Mouse (Mus musculus) hindbrain, embryonic 11.5 days (tissue): ENCODE results near the gene Smpd2. TPM values are rescaled to one million over a fixed set of nuclear protein-coding genes. Genes with fewer than 3 reads are reported as not detected.
"Not testable (repeated sequence)": the region's sequence is repeated elsewhere in the genome, so short reads cannot be mapped to it uniquely, and the experiment has no call there.

Source experiments
- ATAC-seq: fragments of 200-750 bp; cut with Nextera tagmentation; 2 replicates; pipeline ENCODE4 v1.8.0; 2017; ENCODE audit warnings: mild to moderate bottlenecking, moderate TSS enrichment, moderate library complexity; ENCODE audit not compliant: low FRiP score
- DNase-seq: peaks from one replicate; pipeline ENCODE4 v3.0.0-alpha.2; 2015; ENCODE audit warnings: low spot score
- H3K27ac ChIP-seq: fragments of 300-500 bp; sonication (generic); 2 replicates; pipeline ENCODE4 v1.5.1; 2014; ENCODE audit warnings: mild to moderate bottlenecking, low read depth, low read length
- H3K27me3 ChIP-seq: fragments of 300-500 bp; sonication (generic); 2 replicates; pipeline ENCODE4 v1.6.1; 2014; ENCODE audit warnings: mild to moderate bottlenecking, low read length, moderate library complexity, mixed read lengths; ENCODE audit not compliant: control insufficient read depth, insufficient read depth
- H3K36me3 ChIP-seq: fragments of 300-500 bp; sonication (generic); 2 replicates; pipeline ENCODE4 v1.6.1; 2014; ENCODE audit warnings: mild to moderate bottlenecking, low read length, moderate library complexity, mixed read lengths; ENCODE audit not compliant: control insufficient read depth, insufficient read depth
- H3K4me1 ChIP-seq: fragments of 300-500 bp; sonication (generic); replicated peaks from 2 replicates; pipeline ENCODE4 v1.6.1; 2014; ENCODE audit warnings: low read length, mixed read lengths; ENCODE audit not compliant: control insufficient read depth, insufficient read depth
- H3K4me2 ChIP-seq: fragments of 300-500 bp; sonication (generic); replicated peaks from 2 replicates; pipeline ENCODE4 v1.6.1; 2014; ENCODE audit warnings: mild to moderate bottlenecking, low read depth, low read length
- H3K4me3 ChIP-seq: fragments of 300-500 bp; sonication (generic); 2 replicates; pipeline ENCODE4 v1.5.1; 2014; ENCODE audit warnings: low read depth, low read length
- H3K9ac ChIP-seq: fragments of 300-500 bp; sonication (generic); 2 replicates; pipeline ENCODE4 v1.6.1; 2014; ENCODE audit warnings: low read depth, low read length
- H3K9me3 ChIP-seq: fragments of 300-500 bp; sonication (generic); 2 replicates; pipeline ENCODE4 v1.6.1; 2016; ENCODE audit warnings: low read length; ENCODE audit not compliant: control insufficient read depth
- WGBS: fragments of 180-500 bp; shearing (Covaris S2); extraction: QIAGEN DNeasy Blood & Tissue Kit; methylation state at CpG from one replicate; pipeline ENCODE4 v1.1.7; 2014; 5-methylcytosine and 5-hydroxymethylcytosine counted together
- polyA plus RNA-seq: library from polyadenylated mRNA; unstranded; fragments of >200 nt; fragmentation: Nextera tagmentation; extraction: Ambion mirVana; gene quantifications from 2 replicates; pipeline ENCODE4 v1.2.1, GENCODE M21; 2014

Smpd2 gene
- polyA plus RNA-seq, 1 experiment from 2014 or later = 47.6 TPM

DNA sequence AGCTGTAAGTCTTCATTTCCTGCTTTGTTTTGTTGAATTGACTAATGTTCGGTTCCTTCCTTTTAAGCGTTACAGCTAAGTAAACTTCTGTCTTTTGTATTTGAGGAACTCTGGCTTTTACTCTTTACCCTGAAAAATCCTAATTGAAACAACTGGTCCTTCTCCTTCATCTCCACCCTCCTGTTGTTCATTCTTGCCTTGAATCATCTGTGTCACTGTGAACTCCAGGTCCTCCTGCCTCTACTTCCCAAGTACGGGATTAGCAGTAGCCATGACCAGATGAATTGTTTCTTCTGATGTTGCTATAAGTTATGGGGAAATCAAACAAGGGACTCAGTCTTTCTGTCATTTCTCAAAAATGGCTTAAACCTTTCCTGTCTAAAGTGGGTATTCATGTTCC is 33.2 kb upstream of the Smpd2 start:
- Histone ChIP-seq H3K9me3 (no peaks in the 10 kb centered on the region), H3K27me3 (no peaks in the 10 kb centered on the region), H3K4me2 (no peak overlapping the region), H3K9ac (no peak overlapping the region), H3K27ac (no peak overlapping the region), H3K4me3 (no peak overlapping the region), H3K36me3 (no peaks in the 10 kb centered on the region), H3K4me1 (no peaks in the 10 kb centered on the region; the same call in 1 of the 2 replicates)
- 92% methylated on average over 3 of the region's 3 CpGs for WGBS
- no peak for DNase-seq
- ATAC-seq = no peak

DNA sequence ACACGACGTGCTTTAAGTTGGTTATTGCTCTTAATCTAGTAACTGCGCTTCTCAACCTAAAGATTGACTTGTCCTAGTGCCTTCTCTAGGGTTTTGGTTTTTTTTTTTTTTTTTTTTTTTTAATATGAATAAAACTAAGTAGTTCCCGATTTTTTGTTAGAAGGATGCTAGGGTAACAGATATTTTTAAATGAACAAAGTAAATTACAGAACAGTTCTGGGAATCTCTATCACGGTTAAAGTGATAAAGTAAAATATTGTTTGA is 30.2 kb upstream of the Smpd2 start:
- no peak for DNase-seq
- Histone ChIP-seq H3K9me3 (no peaks in the 10 kb centered on the region), H3K4me1 (no peaks in the 10 kb centered on the region; the same call in 1 of the 2 replicates), H3K9ac (peak overlapping the region; percentile 73), H3K4me2 (peak overlapping the region; percentile 68), H3K27ac (no peak overlapping the region), H3K27me3 (no peaks in the 10 kb centered on the region), H3K36me3 (no peaks in the 10 kb centered on the region), H3K4me3 (peak overlapping the region; percentile 93)
- 7% methylated on average over 5 of the region's 5 CpGs for WGBS
- no peak for ATAC-seq

DNA sequence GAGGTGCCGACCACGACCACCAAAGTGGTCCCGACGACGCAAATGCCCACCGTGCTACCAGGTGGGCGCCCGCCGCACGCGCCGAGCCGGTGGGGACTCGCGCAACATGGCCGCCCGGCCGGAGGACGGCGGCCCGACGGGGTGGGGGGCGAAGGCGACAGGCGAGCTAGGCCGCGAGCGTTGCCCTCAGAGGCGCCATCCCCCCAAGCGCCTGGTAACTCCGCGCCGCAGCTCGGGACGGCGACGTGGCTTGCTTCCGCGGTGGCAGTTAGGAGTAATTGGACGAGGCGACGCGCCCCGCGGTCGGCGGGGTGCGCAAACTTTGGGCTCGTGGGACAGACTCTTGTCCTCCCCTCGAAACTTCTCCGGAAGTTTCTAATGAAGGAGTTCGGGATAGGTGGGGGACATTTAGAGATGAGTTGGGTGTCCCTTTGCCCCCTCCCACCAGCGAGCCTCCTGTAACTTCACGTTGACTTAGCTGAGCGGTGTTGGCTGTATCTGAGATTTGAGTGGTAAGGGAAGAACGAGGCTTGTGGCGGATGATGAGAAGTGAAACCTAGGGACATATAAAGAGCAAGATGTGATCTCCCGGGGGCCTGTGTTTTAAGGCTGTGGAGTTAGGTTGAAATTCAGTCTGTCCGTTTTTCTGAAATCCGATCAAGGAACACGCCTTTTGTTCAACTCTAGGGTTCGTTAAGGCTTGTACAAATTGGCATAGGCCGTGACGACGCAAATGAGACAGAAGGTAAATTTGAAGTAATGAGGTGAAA is 29.7 kb upstream of the Smpd2 start:
- ATAC-seq = peak; percentile 8; the same call in 1 of the 2 replicates
- no peaks in the 10 kb centered on the region; the same call in 1 of the 2 replicates for H3K4me1 ChIP-seq
- H3K9me3 ChIP-seq = no peaks in the 10 kb centered on the region
- no peaks in the 10 kb centered on the region for H3K27me3 ChIP-seq
- DNase-seq = no peak
- WGBS = under 1% methylated on average over 52 of the region's 65 CpGs
- no peaks in the 10 kb centered on the region for H3K36me3 ChIP-seq
- H3K4me2 ChIP-seq = peak overlapping the region; percentile 61
- peak overlapping the region; percentile 93 for H3K4me3 ChIP-seq
- H3K27ac ChIP-seq = peak overlapping the region; percentile 87
- H3K9ac ChIP-seq = peak overlapping the region; percentile 73

DNA sequence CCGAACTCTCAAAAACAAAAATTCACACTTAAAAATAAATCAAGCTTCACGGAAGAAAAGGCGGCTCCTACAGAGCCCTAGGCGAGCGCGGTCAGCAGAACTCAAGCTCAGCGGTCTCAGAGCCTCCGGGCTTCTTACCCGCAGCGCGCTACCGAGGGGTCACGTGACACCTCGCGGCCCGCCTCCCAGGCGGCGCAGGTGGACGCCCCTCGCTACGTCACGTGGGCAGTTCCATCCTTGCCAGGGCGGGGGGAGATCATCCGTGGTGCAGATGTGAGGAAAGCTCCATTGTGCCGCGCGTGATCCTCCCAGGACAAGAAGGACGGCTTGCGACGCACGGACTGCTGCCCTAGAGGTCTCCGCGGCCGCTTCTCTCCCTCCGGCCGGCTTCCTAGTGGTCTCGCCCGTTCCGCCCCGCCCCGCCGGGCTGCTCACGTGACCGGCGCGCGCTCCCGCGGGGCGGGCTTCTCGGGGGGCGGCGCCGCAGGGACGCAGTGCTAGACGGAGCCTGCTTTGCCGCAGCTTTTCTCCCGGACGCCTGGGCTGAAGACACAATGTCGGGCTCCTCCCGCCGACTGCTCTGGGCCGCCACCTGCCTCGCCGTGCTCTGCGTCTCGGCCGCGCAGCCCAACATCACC is 28.9 kb upstream of the Smpd2 start, which contains the start of gene Cd164:
Cd164 (plus strand) TSS at position 434 of the 638 bp plus-strand sequence.
- Histone ChIP-seq H3K27ac (peak within 1 kb of the TSS; percentile 87), H3K27me3 (no peaks in the 10 kb centered on the region), H3K36me3 (no peaks in the 10 kb centered on the region), H3K4me3 (peak within 1 kb of the TSS; percentile 93), H3K4me2 (peak within 1 kb of the TSS; percentile 61), H3K4me1 (no peaks in the 10 kb centered on the region; the same call in 1 of the 2 replicates), H3K9ac (peak within 1 kb of the TSS; percentile 73), H3K9me3 (no peaks in the 10 kb centered on the region)
- peak; percentile 96 for DNase-seq
- ATAC-seq = peak; percentile 95
- WGBS = under 1% methylated on average over 59 of the region's 69 CpGs

DNA sequence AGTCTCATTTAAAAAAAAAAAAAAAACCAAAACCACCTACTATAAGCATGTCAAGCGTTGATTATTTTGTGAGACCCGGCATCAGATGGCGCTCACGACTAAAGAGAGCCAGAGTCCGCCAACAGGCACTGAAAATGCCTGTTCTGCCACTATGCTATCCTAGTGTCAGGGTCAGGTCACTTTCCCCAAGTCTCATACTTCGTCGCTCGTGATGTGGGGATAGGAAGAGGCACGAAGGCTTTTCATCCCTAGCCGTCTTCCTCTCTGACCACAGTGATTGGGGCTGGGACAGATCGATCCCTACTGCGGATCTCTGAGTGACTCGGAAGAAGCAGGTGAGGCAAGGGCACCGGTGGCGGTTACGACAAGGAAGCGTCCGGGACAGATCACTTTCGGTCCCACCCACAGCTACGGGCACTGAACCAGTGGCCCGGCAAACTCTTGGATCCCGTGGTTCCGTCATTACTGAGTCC is 28.4 kb upstream of the Smpd2 start:
- DNase-seq (peak; percentile 73), ATAC-seq (peak; percentile 75)
- Histone ChIP-seq H3K4me2 (peak overlapping the region; percentile 61), H3K9ac (peak overlapping the region; percentile 73), H3K27ac (peak overlapping the region; percentile 87), H3K36me3 (no peaks in the 10 kb centered on the region), H3K9me3 (no peaks in the 10 kb centered on the region), H3K4me3 (peak overlapping the region; percentile 93), H3K27me3 (no peaks in the 10 kb centered on the region), H3K4me1 (no peaks in the 10 kb centered on the region; the same call in 1 of the 2 replicates)
- under 1% methylated on average over 23 of the region's 23 CpGs for whole genome bisulfite sequencing

DNA sequence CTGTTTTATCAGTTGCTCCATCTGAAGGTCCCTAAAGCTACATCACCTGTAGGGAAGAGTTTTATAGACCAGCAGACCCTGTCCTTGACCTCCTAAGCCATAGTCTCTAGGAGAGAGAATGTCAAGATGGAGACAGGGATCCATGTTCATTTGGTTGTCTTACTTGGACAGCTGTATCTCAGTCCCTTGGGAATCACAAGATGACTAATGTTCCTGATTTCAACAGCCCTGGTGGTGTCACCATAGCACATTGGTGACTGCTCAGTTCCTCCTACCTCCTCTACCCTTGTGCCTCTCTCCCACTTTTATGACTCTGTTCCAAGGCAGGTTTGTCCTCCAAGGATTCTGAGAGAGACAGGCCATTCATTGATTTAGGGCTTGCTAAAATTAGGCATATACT is 24.8 kb upstream of the Smpd2 start:
- H3K4me3 ChIP-seq = no peak overlapping the region
- DNase-seq (no peak), ATAC-seq (no peak)
- H3K9me3 ChIP-seq = no peaks in the 10 kb centered on the region
- no peaks in the 10 kb centered on the region for H3K27me3 ChIP-seq
- no peaks in the 10 kb centered on the region for H3K4me1 ChIP-seq
- no peaks in the 10 kb centered on the region for H3K36me3 ChIP-seq
- H3K27ac ChIP-seq = no peak overlapping the region
- no peak overlapping the region for H3K9ac ChIP-seq
- no peak overlapping the region for H3K4me2 ChIP-seq

DNA sequence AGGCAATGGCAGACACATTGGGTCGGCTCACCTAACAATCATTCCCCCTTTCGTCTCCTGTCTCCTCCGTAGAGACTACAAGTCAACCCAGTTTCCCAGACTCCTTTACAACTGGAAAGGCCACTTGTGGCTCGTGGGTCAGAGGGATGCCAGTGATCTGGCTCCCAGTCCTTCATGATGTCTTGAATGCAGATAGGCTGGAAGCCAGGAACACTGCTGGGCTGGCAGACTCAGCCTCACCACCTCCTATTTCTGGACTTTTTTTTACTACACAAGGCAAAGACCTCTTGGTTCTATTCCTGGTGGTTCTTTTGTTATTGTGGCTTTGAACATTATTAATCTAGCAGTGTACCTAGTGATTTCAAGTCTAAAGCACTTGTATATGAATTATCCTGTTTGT is 24.1 kb upstream of the Smpd2 start:
- H3K9ac ChIP-seq = no peak overlapping the region
- ATAC-seq (no peak), DNase-seq (no peak)
- H3K4me1 ChIP-seq = no peaks in the 10 kb centered on the region
- H3K27me3 ChIP-seq = no peaks in the 10 kb centered on the region
- no peak overlapping the region for H3K4me2 ChIP-seq
- no peak overlapping the region for H3K27ac ChIP-seq
- 75% methylated on average over 4 of the region's 4 CpGs for WGBS
- H3K9me3 ChIP-seq = no peaks in the 10 kb centered on the region
- H3K4me3 ChIP-seq = no peak overlapping the region
- H3K36me3 ChIP-seq = no peaks in the 10 kb centered on the region

DNA sequence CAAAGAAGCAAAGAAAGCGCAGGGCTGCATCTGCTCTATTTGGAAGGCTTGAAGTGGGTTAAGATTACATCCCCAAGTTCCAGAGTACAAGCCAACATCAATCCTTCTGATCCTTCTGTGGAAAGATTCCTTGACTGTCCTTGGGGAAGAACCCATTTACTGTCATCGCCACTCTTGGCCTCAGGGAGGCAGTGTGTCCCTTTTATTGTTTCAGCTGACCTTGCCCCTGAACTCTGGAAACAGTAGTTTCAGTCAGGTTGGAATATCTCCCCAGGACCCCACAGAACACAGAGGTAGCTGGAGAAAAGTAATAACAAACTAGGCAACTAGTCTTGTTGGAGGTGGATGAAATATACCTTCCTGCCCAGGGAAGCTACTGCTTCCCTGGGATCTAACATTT is 19.0 kb upstream of the Smpd2 start:
- Histone ChIP-seq H3K27me3 (no peaks in the 10 kb centered on the region), H3K27ac (no peak overlapping the region), H3K4me1 (no peaks in the 10 kb centered on the region), H3K36me3 (no peaks in the 10 kb centered on the region), H3K9me3 (no peaks in the 10 kb centered on the region), H3K4me2 (no peak overlapping the region), H3K4me3 (no peak overlapping the region), H3K9ac (no peak overlapping the region)
- ATAC-seq (no peak), DNase-seq (peak; percentile 33)
- WGBS = 40% methylated on average over 2 of the region's 2 CpGs

DNA sequence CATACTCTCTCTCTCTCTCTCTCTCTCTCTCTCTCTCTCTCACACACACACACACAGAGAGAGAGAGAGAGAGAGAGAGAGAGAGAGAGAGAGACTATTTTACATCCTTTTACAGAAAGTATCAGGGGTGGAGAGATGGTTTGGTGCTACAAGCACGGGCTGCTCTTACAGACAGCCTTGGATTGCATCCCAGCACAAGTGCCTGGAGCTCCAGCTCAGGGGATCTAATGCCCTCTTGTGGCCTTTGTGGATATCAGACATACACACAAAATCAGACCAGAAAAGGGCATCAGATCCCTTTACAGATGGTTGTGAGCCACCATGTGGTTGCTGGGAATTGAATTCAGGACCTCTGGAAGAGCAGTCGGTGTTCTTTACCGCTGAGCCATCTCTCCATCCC is 15.3 kb upstream of the Smpd2 start:
- ATAC-seq (0 out of 2 replicates have a peak, but pooled peaks have one; percentile 40), DNase-seq (peak; percentile 79)
- H3K27me3 ChIP-seq, H3K27ac ChIP-seq, H3K4me1 ChIP-seq, H3K4me2 ChIP-seq, H3K9ac ChIP-seq, H3K4me3 ChIP-seq, H3K9me3 ChIP-seq, H3K36me3 ChIP-seq: not testable (repeated sequence)
- WGBS = 6% methylated on average over 3 of the region's 3 CpGs
